ENCODE assay signal across 24 mouse cellular contexts in genomic region chr19:34283614-34284013, GRCm38 (mm10). TPM values are rescaled to one million over a fixed set of nuclear protein-coding genes. Genes with fewer than 3 reads are reported as not detected.
DNase-seq lines count a peak whose midpoint lies in the region; ATAC-seq lines count a peak whose summit lies in the region.
"Had no signal": no experiment of that assay in that cellular context is flagged by ENCODE, and none has a peak within 500 bp of the region (broad histone marks: within the 10 kb centered on the region; RNA-seq: fewer than 3 reads in every experiment).

No protein-coding gene starts in this region.

- DNase-seq in heart, adult 8-10 months (ENCODE audit: low spot score) = peak; percentile 69
- peak; percentile 47 for DNase-seq in kidney, postnatal 14 days
- DNase-seq in kidney, postnatal 4 days = no peak
- DNase-seq in lung, postnatal 10 days = peak; percentile 49
- no peak for DNase-seq in left cerebral cortex, adult 11 months (ENCODE audit: low spot score)
- DNase-seq: adrenal gland, postnatal 36 days; B cell, adult 2 months; cerebellum, adult 9-11 months; left cerebral cortex, postnatal 4 days; thymus, postnatal 25 days had no signal

- H3K4me2 ChIP-seq in heart, embryonic 11.5 days = no peak overlapping the region
- H3K4me2 ChIP-seq: limb, embryonic 15.5 days; midbrain, embryonic 11.5 days had no signal

- no peak for ATAC-seq in heart, embryonic 11.5 days (replicated peaks; ENCODE audit: insufficient number of reproducible peaks, low FRiP score, low TSS enrichment)
- peak; percentile 39; the same call in 1 of the 2 replicates for ATAC-seq in granulocyte monocyte progenitor cell, adult 5-6 weeks (replicated peaks; ENCODE audit: poor library complexity, severe bottlenecking)
- ATAC-seq: forebrain, embryonic 16.5 days; hindbrain, postnatal 0 days; intestine, embryonic 16.5 days; Patski had no signal

- no peak overlapping the region for H3K27ac ChIP-seq in heart, embryonic 11.5 days (ENCODE audit: low read depth, low read length)
- H3K27ac ChIP-seq: embryonic facial prominence, embryonic 10.5 days; heart, embryonic 15.5 days; hindbrain, postnatal 0 days; limb, embryonic 15.5 days; liver, embryonic 15.5 days had no signal

- H3K9me3 ChIP-seq in heart, embryonic 11.5 days (replicated peaks; ENCODE audit: control insufficient read depth, low read length) = no peaks in the 10 kb centered on the region
- H3K9me3 ChIP-seq: embryonic facial prominence, embryonic 10.5 days; G1E; heart, embryonic 15.5 days; limb, embryonic 15.5 days; liver, embryonic 15.5 days had no signal

- H3K9ac ChIP-seq in heart, embryonic 11.5 days (ENCODE audit: low read depth, low read length) = no peak overlapping the region
- H3K9ac ChIP-seq: heart, embryonic 15.5 days; limb, embryonic 15.5 days; liver, embryonic 15.5 days had no signal

- H3K4me3 ChIP-seq in heart, embryonic 11.5 days (ENCODE audit: low read depth, low read length) = no peak overlapping the region
- H3K4me3 ChIP-seq: embryonic facial prominence, embryonic 10.5 days; limb, embryonic 15.5 days; liver, embryonic 15.5 days had no signal

- H3K4me1 ChIP-seq in heart, embryonic 11.5 days (ENCODE audit: control insufficient read depth, insufficient read depth, low read length) = no peaks in the 10 kb centered on the region
- H3K4me1 ChIP-seq: liver, embryonic 15.5 days had no signal

- peaks cover 7% of the 10 kb centered on the region; the same call in 1 of the 2 replicates for H3K27me3 ChIP-seq in heart, embryonic 11.5 days (ENCODE audit: control insufficient read depth, insufficient read depth, low read length)
- H3K27me3 ChIP-seq: CH12.LX; limb, embryonic 15.5 days; liver, embryonic 15.5 days; Patski had no signal

- H3K36me3 ChIP-seq in heart, embryonic 11.5 days (ENCODE audit: control insufficient read depth, insufficient read depth, low read length) = no peaks in the 10 kb centered on the region
- H3K36me3 ChIP-seq: embryonic facial prominence, embryonic 10.5 days; G1E; heart, embryonic 15.5 days; limb, embryonic 15.5 days; liver, embryonic 15.5 days had no signal

- WGBS in heart, embryonic 11.5 days (ENCODE audit: insufficient replicate concordance) = 66% methylated on average over 6 of the region's 6 CpGs

RNA-seq across cellular contexts. Expression of gene Fas, which starts 6.9 kb away (rescaled TPM):
- 10 to 100 TPM in 3 of 4 experiments, 1 to 10 TPM in 1; 8.6 to 14.3 (median 12.6) TPM for total RNA-seq in heart, adult 8-10 months (2022)
- polyA plus RNA-seq in heart, embryonic 11.5 days (2014; fragmentation: Nextera tagmentation; extraction: Ambion mirVana) = 1.6 and 2.1 TPM in 2 replicates
- 2.7 TPM in 1 of 2 replicates, not detected in the other for total RNA-seq in granulocyte monocyte progenitor cell, adult 5-6 weeks (2014; fragmentation: Nextera tagmentation)
- total RNA-seq in granulocyte monocyte progenitor cell, adult 5-6 weeks (2017) = 0.15 and 3.4 TPM in 2 replicates
- total RNA-seq: G1E had no signal
- polyA plus RNA-seq: G1E had no signal

RNA-seq across cellular contexts. Expression of gene Acta2, which starts 28.2 kb away (rescaled TPM):
- total RNA-seq in heart, adult 8-10 months (2022) = 10 to 100 TPM; 56.1 to 79.3 (median 71.1) TPM
- 1,416 and 1,586 TPM in 2 replicates for polyA plus RNA-seq in heart, embryonic 11.5 days (2014; fragmentation: Nextera tagmentation; extraction: Ambion mirVana)
- total RNA-seq in granulocyte monocyte progenitor cell, adult 5-6 weeks (2014; fragmentation: Nextera tagmentation) = 2.1 TPM in 1 of 2 replicates, not detected in the other
- total RNA-seq in granulocyte monocyte progenitor cell, adult 5-6 weeks (2017) = 0.17 and 0.21 TPM in 2 replicates
- total RNA-seq: common myeloid progenitor, adult 5-6 weeks; G1E had no signal
- polyA plus RNA-seq: G1E had no signal

Comparison
In these comparisons a context has a peak if more than half of its experiments do, and no peak if none do; other contexts are left out.
1. DNase-seq: peak in heart, adult 8-10 months (single experiment), kidney, postnatal 14 days (single experiment) and lung, postnatal 10 days (single experiment); none in kidney, postnatal 4 days (0 of 2) and left cerebral cortex, adult 11 months (single experiment).
2. RNA of gene Acta2, which starts 28.2 kb away (total RNA-seq): 56.1 to 79.3 TPM in heart, adult 8-10 months; 0.17 to 2.1 TPM in granulocyte monocyte progenitor cell, adult 5-6 weeks; every median in the first group is over 10 times any median in the second.